Mouse (Mus musculus): ENCODE results near the gene Acadvl.
A peak's percentile ranks its signal among the peaks of the same experiment; 100 is the strongest.

Gene Acadvl

DNA sequence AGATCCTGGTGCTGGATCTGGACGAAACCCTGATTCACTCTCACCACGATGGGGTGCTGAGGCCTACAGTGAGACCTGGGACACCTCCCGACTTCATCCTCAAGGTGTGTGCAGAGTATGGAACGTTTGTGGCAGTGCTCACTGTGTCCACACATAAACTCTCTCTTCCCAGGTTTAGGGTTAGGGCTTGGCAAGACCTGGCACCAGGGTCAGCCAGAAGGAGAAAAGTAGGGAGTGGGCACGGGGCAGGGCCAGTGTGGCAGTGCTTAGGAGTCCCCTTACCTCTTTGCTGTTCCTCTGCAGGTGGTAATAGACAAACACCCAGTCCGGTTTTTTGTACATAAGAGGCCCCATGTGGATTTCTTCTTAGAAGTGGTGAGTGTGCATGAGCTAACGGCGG, 30.8 kb downstream of the Acadvl start:
- no peaks in the 10 kb centered on the region; the same call in 1 of the 2 replicates for H3K27me3 ChIP-seq (ENCODE audit: control insufficient read depth, insufficient read depth, low read length, poor library complexity, severe bottlenecking)
- peaks cover 13% of the 10 kb centered on the region for H3K36me3 ChIP-seq (ENCODE audit: control insufficient read depth, insufficient read depth, low read length, poor library complexity, severe bottlenecking)
- DNase-seq (ENCODE audit: low read depth, low spot score), result no peak

DNA sequence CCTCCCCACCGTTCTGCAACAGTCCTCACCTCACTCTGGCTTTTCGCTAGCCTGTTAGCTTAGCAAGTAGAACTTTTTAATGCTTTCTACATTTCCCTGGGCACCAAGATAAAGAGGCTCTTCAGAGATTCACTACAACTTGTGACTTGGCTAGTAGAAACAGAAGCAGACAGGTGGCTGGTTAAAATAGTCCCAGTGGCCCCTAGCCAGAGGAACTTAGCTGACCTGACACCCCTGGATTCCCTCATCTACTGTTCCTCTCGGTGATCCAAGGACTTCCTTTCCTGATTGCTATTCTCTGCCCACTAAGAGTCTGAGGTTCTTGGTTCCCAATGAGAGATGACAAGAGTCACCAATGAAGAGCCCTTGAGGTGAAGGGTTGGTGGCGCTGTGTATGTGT, 31.8 kb downstream of the Acadvl start:
- Histone ChIP-seq H3K36me3 (ENCODE audit: control insufficient read depth, insufficient read depth, low read length, poor library complexity, severe bottlenecking) (peaks cover 10% of the 10 kb centered on the region), H3K27me3 (ENCODE audit: control insufficient read depth, insufficient read depth, low read length, poor library complexity, severe bottlenecking) (no peaks in the 10 kb centered on the region; the same call in 1 of the 2 replicates)
- no peak for DNase-seq (ENCODE audit: low read depth, low spot score)

- DNase-seq (ENCODE audit: low read depth, low spot score), result no peak
- Histone ChIP-seq H3K27me3 (ENCODE audit: control insufficient read depth, insufficient read depth, low read length, poor library complexity, severe bottlenecking) (no peaks in the 10 kb centered on the region; the same call in 1 of the 2 replicates), H3K36me3 (ENCODE audit: control insufficient read depth, insufficient read depth, low read length, poor library complexity, severe bottlenecking) (peaks cover 10% of the 10 kb centered on the region)
These were observed 32.3 kb downstream of the Acadvl start for GRCm38 (mm10) chr11:69982877-69983276.

DNA sequence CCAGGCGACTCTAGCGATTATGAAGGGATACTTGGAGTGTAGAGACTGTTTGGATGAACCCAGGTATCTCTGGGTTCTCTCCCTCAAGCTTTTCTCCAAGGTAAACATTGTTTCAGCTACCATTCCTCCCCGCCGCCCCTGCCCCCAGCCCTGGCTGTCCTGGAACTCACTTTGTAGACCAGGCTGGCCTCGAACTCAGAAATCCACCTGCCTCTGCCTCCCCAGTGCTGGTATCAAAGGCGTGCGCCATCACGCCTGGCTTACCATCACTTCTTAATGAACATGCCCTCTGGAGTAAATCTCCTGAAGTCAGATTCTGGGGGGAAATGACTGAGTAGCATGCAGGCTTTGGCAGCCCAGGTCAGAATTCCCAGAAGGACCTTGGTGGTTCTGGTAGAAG, 33.0 kb downstream of the Acadvl start, which contains the start of gene Elp5:
Gene Elp5 (minus strand): TSS at position 293 of the 400 bp plus-strand sequence.
- H3K27me3 ChIP-seq (ENCODE audit: control insufficient read depth, insufficient read depth, low read length, poor library complexity, severe bottlenecking), result no peaks in the 10 kb centered on the region; the same call in 1 of the 2 replicates
- peaks cover 12% of the 10 kb centered on the region for H3K36me3 ChIP-seq (ENCODE audit: control insufficient read depth, insufficient read depth, low read length, poor library complexity, severe bottlenecking)
- no peak for DNase-seq (ENCODE audit: low read depth, low spot score)

DNA sequence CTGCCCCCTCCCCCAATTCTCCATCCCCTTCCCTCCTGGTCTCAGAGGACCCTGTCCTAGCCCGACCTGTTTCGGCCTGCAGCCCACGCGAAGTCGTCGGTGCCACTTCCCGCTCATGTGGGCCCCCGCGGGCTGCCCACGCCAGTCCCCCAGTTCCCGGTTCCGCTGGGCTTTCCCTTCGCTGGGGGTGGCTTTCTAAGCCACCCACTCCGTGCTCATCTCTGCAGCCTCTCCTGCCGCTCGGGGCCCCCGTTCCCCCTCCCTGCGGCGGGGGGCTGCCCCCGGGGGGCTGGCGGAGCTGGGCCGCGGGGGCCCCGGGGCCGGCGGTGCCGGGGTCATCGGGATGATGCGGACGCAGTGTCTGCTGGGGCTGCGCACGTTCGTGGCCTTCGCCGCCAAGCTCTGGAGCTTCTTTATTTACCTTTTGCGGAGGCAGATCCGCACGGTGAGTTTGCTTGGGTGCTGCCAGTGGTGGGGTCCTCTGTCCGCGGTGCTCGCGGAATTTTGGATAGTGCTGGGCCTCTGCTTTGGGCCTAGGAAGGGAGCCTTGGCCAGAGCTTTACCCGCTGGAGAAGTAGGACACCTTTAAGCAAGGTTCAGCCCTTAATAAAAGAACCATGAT, 34.0 kb downstream of the Acadvl start, which contains the start of gene Ctdnep1:
Gene Ctdnep1 (plus strand): TSS at position 16 of the 622 bp plus-strand sequence.
- Histone ChIP-seq H3K27me3 (ENCODE audit: control insufficient read depth, insufficient read depth, low read length, poor library complexity, severe bottlenecking) (no peaks in the 10 kb centered on the region; the same call in 1 of the 2 replicates), H3K36me3 (ENCODE audit: control insufficient read depth, insufficient read depth, low read length, poor library complexity, severe bottlenecking) (peaks cover 11% of the 10 kb centered on the region)
- no peak for DNase-seq (ENCODE audit: low read depth, low spot score)

GRCm38 (mm10) chr11:69980196-69981140, 34.7 kb downstream of the Acadvl start:
- H3K36me3 ChIP-seq (ENCODE audit: control insufficient read depth, insufficient read depth, low read length, poor library complexity, severe bottlenecking), result peaks cover 11% of the 10 kb centered on the region
- no peaks in the 10 kb centered on the region; the same call in 1 of the 2 replicates for H3K27me3 ChIP-seq (ENCODE audit: control insufficient read depth, insufficient read depth, low read length, poor library complexity, severe bottlenecking)
- DNase-seq (ENCODE audit: low read depth, low spot score), result peak; percentile 90

- no peak for DNase-seq (ENCODE audit: low read depth, low spot score)
- H3K27me3 ChIP-seq (ENCODE audit: control insufficient read depth, insufficient read depth, low read length, poor library complexity, severe bottlenecking), result no peaks in the 10 kb centered on the region; the same call in 1 of the 2 replicates
These were observed 35.4 kb downstream of the Acadvl start for GRCm38 (mm10) chr11:69979827-69980195.

GRCm38 (mm10) chr11:69976271-69976670, 38.9 kb downstream of the Acadvl start:
- Histone ChIP-seq H3K27me3 (ENCODE audit: control insufficient read depth, insufficient read depth, low read length, poor library complexity, severe bottlenecking) (no peaks in the 10 kb centered on the region; the same call in 1 of the 2 replicates), H3K36me3 (ENCODE audit: control insufficient read depth, insufficient read depth, low read length, poor library complexity, severe bottlenecking) (peaks cover 9% of the 10 kb centered on the region; the same call in 1 of the 2 replicates)
- no peak for DNase-seq (ENCODE audit: low read depth, low spot score)

More at GRCm38 (mm10) chr11:69979827-69980195, 35.4 kb downstream of the Acadvl start:
- H3K36me3 ChIP-seq (ENCODE audit: control insufficient read depth, insufficient read depth, low read length, poor library complexity, severe bottlenecking), result peaks cover 13% of the 10 kb centered on the region

DNA sequence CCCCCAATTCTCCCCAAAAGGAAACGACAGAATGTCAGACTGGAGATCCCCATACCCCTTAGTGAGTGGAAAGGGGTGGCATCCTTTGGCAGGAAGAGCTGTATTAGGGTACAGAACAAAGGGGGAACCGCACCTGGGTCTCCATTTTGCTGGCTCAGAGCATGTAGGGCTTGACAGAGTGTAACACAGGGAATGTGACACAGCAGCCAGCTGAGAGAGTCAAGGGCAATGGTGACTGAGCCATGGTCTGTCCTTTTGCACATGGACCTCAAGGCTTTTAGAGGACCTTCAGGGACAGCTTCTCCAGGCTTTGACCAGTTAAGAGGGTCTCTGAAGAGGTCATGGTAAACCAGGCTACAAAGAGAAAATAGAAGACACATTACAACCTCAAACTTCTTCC, 40.3 kb downstream of the Acadvl start:
- H3K36me3 ChIP-seq (ENCODE audit: control insufficient read depth, insufficient read depth, low read length, poor library complexity, severe bottlenecking), result peaks cover 9% of the 10 kb centered on the region; the same call in 1 of the 2 replicates
- no peaks in the 10 kb centered on the region; the same call in 1 of the 2 replicates for H3K27me3 ChIP-seq (ENCODE audit: control insufficient read depth, insufficient read depth, low read length, poor library complexity, severe bottlenecking)
- no peak for DNase-seq (ENCODE audit: low read depth, low spot score)

DNA sequence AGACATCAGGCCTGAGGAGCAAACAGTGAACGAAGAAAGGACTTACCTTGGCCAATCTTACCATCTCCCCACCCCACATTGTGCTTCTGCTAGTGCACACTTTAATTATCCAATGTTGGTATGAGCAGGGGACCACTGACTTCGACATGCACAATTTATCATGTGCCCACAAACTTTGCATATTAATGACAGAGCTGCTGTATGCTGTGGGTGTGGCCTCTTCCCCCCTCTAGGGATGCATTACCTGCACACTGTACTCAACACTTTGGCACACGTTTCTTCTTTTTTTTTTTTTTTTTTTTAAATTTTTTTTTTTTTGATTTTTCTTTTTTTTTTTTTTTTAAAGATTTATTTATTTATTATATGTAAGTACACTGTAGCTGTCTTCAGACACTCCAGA, 44.4 kb downstream of the Acadvl start:
- peaks cover 6% of the 10 kb centered on the region; the same call in 1 of the 2 replicates for H3K36me3 ChIP-seq (ENCODE audit: control insufficient read depth, insufficient read depth, low read length, poor library complexity, severe bottlenecking)
- H3K27me3 ChIP-seq (ENCODE audit: control insufficient read depth, insufficient read depth, low read length, poor library complexity, severe bottlenecking), result no peaks in the 10 kb centered on the region
- DNase-seq (ENCODE audit: low read depth, low spot score), result peak; percentile 51

- H3K27me3 ChIP-seq (ENCODE audit: control insufficient read depth, insufficient read depth, low read length, poor library complexity, severe bottlenecking), result no peaks in the 10 kb centered on the region
- peak; percentile 47 for DNase-seq (ENCODE audit: low read depth, low spot score)
- H3K36me3 ChIP-seq (ENCODE audit: control insufficient read depth, insufficient read depth, low read length, poor library complexity, severe bottlenecking), result peaks cover 4% of the 10 kb centered on the region; the same call in 1 of the 2 replicates
These were observed 45.0 kb downstream of the Acadvl start for GRCm38 (mm10) chr11:69970222-69970621.

GRCm38 (mm10) chr11:69968793-69969192, 46.4 kb downstream of the Acadvl start:
- no peaks in the 10 kb centered on the region for H3K27me3 ChIP-seq (ENCODE audit: control insufficient read depth, insufficient read depth, low read length, poor library complexity, severe bottlenecking)
- H3K36me3 ChIP-seq (ENCODE audit: control insufficient read depth, insufficient read depth, low read length, poor library complexity, severe bottlenecking), result no peaks in the 10 kb centered on the region; the same call in 1 of the 2 replicates
- DNase-seq (ENCODE audit: low read depth, low spot score), result no peak

DNA sequence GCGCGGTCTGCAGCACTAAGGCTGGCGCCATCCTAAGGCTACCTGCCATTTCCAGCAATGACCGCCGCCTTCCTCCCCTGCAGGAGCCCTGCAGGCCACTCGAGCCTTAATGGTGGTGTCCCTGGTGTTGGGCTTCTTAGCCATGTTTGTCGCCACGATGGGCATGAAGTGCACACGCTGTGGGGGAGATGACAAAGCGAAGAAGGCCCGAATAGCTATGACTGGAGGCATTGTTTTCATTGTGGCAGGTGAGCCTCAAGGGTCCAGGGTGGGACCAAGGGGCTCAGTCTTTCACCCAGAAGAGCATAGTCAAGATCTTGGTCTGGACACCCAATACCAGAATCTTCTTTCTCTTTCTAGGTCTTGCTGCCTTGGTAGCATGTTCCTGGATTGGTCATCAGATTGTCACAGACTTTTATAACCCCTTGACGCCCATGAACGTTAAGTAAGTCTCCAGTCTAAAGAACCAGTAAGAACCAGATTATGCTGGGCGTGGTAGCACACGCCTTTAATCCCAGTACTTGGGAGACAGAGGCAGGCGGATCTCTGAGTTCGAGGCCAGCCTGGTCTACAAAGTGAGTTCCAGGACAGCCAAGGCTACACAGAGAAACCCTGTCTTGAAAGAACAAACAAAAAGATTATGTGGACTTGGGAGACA, 48.2 kb downstream of the Acadvl start:
- no peak for DNase-seq (ENCODE audit: low read depth, low spot score)
- Histone ChIP-seq H3K36me3 (ENCODE audit: control insufficient read depth, insufficient read depth, low read length, poor library complexity, severe bottlenecking) (no peaks in the 10 kb centered on the region; the same call in 1 of the 2 replicates), H3K27me3 (ENCODE audit: control insufficient read depth, insufficient read depth, low read length, poor library complexity, severe bottlenecking) (no peaks in the 10 kb centered on the region)
